Mouse (Mus musculus) left cerebral cortex, adult 2 months (tissue): ENCODE results near the gene Hck. TPM values are rescaled to one million over a fixed set of nuclear protein-coding genes. Genes with fewer than 3 reads are reported as not detected.

ENCODE experiments used
- DNase-seq, 2 experiments: peaks; one replicate each; pipeline ENCODE4 v3.0.0; 2021 to 2022; ENCODE audit warnings: low spot score in 2 of 2, mixed read lengths in 1 of 2; ENCODE audit errors: extremely low spot score in 1 of 2
- H3K27ac ChIP-seq: fragments of 200-600 bp; 2 replicates; pipeline ENCODE4 v1.8.1; 2022
- H3K4me3 ChIP-seq: fragments of 200-600 bp; 2 replicates; pipeline ENCODE4 v1.8.1; 2022
- CTCF ChIP-seq: fragments of 200-600 bp; IDR thresholded peaks from 2 replicates; pipeline ENCODE4 v1.8.1; 2022; ENCODE audit warnings: antibody characterized with exemption, mild to moderate bottlenecking, moderate library complexity
- intact Hi-C: fragments of 180-260 bp; cut with DNase I; formaldehyde crosslinking; loops from one replicate; pipeline ENCODE4 v1.15.1; 2025
- long read RNA-seq, 2 experiments: library from polyadenylated mRNA; stranded (forward); transcript quantifications; one replicate each; pipeline ENCODE4 v2.0.0; 2021; ENCODE audit warnings: borderline mapping rate in 2 of 2
- total RNA-seq, 2 experiments: library from RNA; stranded (reverse); gene quantifications; 2 replicates each; pipeline ENCODE4 v1.2.3; 2021

The Hck gene
- 1 to 10 TPM; 2.0 to 2.1 TPM for total RNA-seq
- long read RNA-seq, experiment 1, partial matches to known transcripts = 0 of 2 reads
- long read RNA-seq, experiment 1, other reads (novel, unspliced or antisense) = 0 of 2 reads
- long read RNA-seq, experiment 2, transcript Hck-203 (13 exons, 2,090 nt) = major isoform, 5 of 5 reads
- long read RNA-seq, experiment 2, partial matches to known transcripts = 0 of 5 reads
- long read RNA-seq, experiment 2, other reads (novel, unspliced or antisense) = 0 of 5 reads

GRCm38 (mm10) chr2:153108313-153109264 is at the start of gene Hck:
TSS of gene Hck (plus strand) at chr2:153108468.
- intact Hi-C loops = no loop called here
- H3K27ac ChIP-seq = no peak within 1 kb of the TSS; the same call in 1 of the 2 replicates
- DNase-seq = peak in 1 of 2 experiments; percentile 27

GRCm38 (mm10) chr2:153060216-153060615 is 48.1 kb upstream of the Hck start:
- intact Hi-C loops = no loop called here
- Histone ChIP-seq H3K4me3 (no peak overlapping the region), H3K27ac (no peak overlapping the region)
- DNase-seq = no peak
- TF ChIP-seq CTCF = no peak

More at GRCm38 (mm10) chr2:153108313-153109264, at the start of gene Hck:
- peak within 1 kb of the TSS; percentile 35 for H3K4me3 ChIP-seq
- no peak for TF ChIP-seq CTCF

GRCm38 (mm10) chr2:153063394-153063793 is 44.9 kb upstream of the Hck start:
- intact Hi-C loops = no loop called here
- no peak for DNase-seq
- no peak for TF ChIP-seq CTCF
- no peak overlapping the region for H3K27ac ChIP-seq
- no peak overlapping the region for H3K4me3 ChIP-seq

GRCm38 (mm10) chr2:153064190-153064970 is 43.9 kb upstream of the Hck start:
- Histone ChIP-seq H3K4me3 (no peak overlapping the region), H3K27ac (no peak overlapping the region)
- no peak for TF ChIP-seq CTCF
- no peak for DNase-seq
- intact Hi-C loops = no loop called here

GRCm38 (mm10) chr2:153065747-153066508 is 42.3 kb upstream of the Hck start, which contains the start of gene Ccm2l:
TSS of gene Ccm2l (plus strand) at chr2:153065955.
- intact Hi-C loops = no loop called here
- no peak for DNase-seq
- TF ChIP-seq CTCF = no peak
- Histone ChIP-seq H3K4me3 (peak within 1 kb of the TSS; percentile 28), H3K27ac (peak within 1 kb of the TSS; percentile 63)

GRCm38 (mm10) chr2:153066991-153067390 is 41.3 kb upstream of the Hck start:
- Histone ChIP-seq H3K27ac (0 out of 2 replicates have a peak overlapping the region, but pooled peaks have one; percentile 4), H3K4me3 (peak overlapping the region; percentile 1; the same call in 1 of the 2 replicates)
- no peak for DNase-seq
- no peak for TF ChIP-seq CTCF
- intact Hi-C loops = no loop called here

- TF ChIP-seq CTCF = peak; percentile 48
- Histone ChIP-seq H3K4me3 (no peak overlapping the region), H3K27ac (no peak overlapping the region)
- intact Hi-C loops = no loop called here
- no peak for DNase-seq
Measured at GRCm38 (mm10) chr2:153070762-153071490, 37.3 kb upstream of the Hck start.

- Histone ChIP-seq H3K4me3 (no peak overlapping the region), H3K27ac (no peak overlapping the region)
- intact Hi-C loops = no loop called here
- DNase-seq = peak; percentile 57 to 73
- no peak for TF ChIP-seq CTCF
Measured at GRCm38 (mm10) chr2:153071491-153072184, 36.6 kb upstream of the Hck start.

GRCm38 (mm10) chr2:153074651-153075050 is 33.6 kb upstream of the Hck start:
- TF ChIP-seq CTCF = no peak
- Histone ChIP-seq H3K4me3 (no peak overlapping the region), H3K27ac (no peak overlapping the region)
- intact Hi-C loops = no loop called here
- DNase-seq = no peak

- H3K4me3 ChIP-seq = no peak overlapping the region
- no peak overlapping the region for H3K27ac ChIP-seq
- DNase-seq = no peak
- TF ChIP-seq CTCF = no peak
- intact Hi-C loops = no loop called here
Measured at GRCm38 (mm10) chr2:153075961-153076360, 32.3 kb upstream of the Hck start.
